Mouse (Mus musculus) liver, embryonic 16.5 days (tissue): ENCODE data around the gene Usp50. TPM values are rescaled to one million over a fixed set of nuclear protein-coding genes. Genes with fewer than 3 reads are reported as not detected.

Experiments used
- ATAC-seq: fragments of 200-750 bp; cut with Nextera tagmentation; 2 replicates; pipeline ENCODE4 v1.8.0; 2017; ENCODE audit warnings: low read depth, mild to moderate bottlenecking, moderate number of reproducible peaks, moderate library complexity
- H3K27ac ChIP-seq: fragments of 300-500 bp; sonication (generic); 2 replicates; pipeline ENCODE4 v1.5.1; 2014; ENCODE audit warnings: mild to moderate bottlenecking, low read length
- H3K27me3 ChIP-seq: fragments of 300-500 bp; sonication (generic); 2 replicates; pipeline ENCODE4 v1.6.1; 2014; ENCODE audit warnings: low read depth, low read length, mixed read lengths; ENCODE audit not compliant: control insufficient read depth, insufficient read depth
- H3K36me3 ChIP-seq: fragments of 300-500 bp; sonication (generic); 2 replicates; pipeline ENCODE4 v1.6.1; 2014; ENCODE audit warnings: mild to moderate bottlenecking; ENCODE audit not compliant: control insufficient read depth, insufficient read depth
- H3K4me1 ChIP-seq: fragments of 300-500 bp; sonication (generic); 2 replicates; pipeline ENCODE4 v1.6.1; 2014; ENCODE audit warnings: low read depth, low read length, mixed read lengths; ENCODE audit not compliant: control insufficient read depth
- H3K4me2 ChIP-seq: fragments of 300-500 bp; sonication (generic); 2 replicates; pipeline ENCODE4 v1.6.1; 2014; ENCODE audit warnings: low read depth, low read length, mixed read lengths
- H3K4me3 ChIP-seq: fragments of 300-500 bp; sonication (generic); 2 replicates; pipeline ENCODE4 v1.5.1; 2014; ENCODE audit warnings: low read depth, mild to moderate bottlenecking, low read length
- H3K9ac ChIP-seq: fragments of 300-500 bp; sonication (generic); 2 replicates; pipeline ENCODE4 v1.6.1; 2014; ENCODE audit warnings: low read depth, low read length
- H3K9me3 ChIP-seq: fragments of 300-500 bp; sonication (generic); replicated peaks from 2 replicates; pipeline ENCODE4 v1.6.1; 2016; ENCODE audit warnings: low read length; ENCODE audit not compliant: control insufficient read depth
- WGBS: fragments of 180-500 bp; shearing (Covaris S2); extraction: QIAGEN DNeasy Blood & Tissue Kit; methylation state at CpG from one replicate; pipeline ENCODE4 v1.1.7; 2014; ENCODE audit not compliant: insufficient replicate concordance; 5-methylcytosine and 5-hydroxymethylcytosine counted together
- polyA plus RNA-seq: library from polyadenylated mRNA; unstranded; fragments of >200 nt; fragmentation: Nextera tagmentation; extraction: Ambion mirVana; gene quantifications from 2 replicates; pipeline ENCODE4 v1.2.1, GENCODE M21; 2015

Gene Usp50
- polyA plus RNA-seq, 1 experiment from 2014 or later: 0.79 TPM

DNA sequence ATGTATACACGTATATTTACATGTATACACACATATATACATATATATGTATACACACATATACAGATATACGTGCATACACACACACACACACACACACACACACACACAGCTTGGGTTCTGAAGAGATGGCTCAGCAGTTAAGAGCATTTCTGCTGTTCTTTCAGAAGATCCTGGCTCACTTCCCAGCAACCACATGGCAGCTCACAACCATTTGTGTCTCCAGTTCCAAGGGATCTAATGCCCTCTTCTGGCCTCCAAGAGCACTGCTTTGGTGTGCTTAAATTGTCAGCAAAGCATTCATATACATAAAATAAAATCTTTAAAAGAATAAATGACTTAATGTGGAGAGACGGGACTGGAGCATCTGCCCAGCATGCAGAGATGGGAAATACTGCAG lies 837 bp downstream of the Usp50 start:
- Histone ChIP-seq H3K9me3 (no peaks in the 10 kb centered on the region), H3K9ac (no peak overlapping the region), H3K4me2 (no peak overlapping the region), H3K27me3 (no peaks in the 10 kb centered on the region), H3K27ac (no peak overlapping the region), H3K36me3 (no peaks in the 10 kb centered on the region), H3K4me3 (no peak overlapping the region), H3K4me1 (no peaks in the 10 kb centered on the region; the same call in 1 of the 2 replicates)
- ATAC-seq: no peak
- WGBS: 68% methylated on average over 3 of the region's 3 CpGs

DNA sequence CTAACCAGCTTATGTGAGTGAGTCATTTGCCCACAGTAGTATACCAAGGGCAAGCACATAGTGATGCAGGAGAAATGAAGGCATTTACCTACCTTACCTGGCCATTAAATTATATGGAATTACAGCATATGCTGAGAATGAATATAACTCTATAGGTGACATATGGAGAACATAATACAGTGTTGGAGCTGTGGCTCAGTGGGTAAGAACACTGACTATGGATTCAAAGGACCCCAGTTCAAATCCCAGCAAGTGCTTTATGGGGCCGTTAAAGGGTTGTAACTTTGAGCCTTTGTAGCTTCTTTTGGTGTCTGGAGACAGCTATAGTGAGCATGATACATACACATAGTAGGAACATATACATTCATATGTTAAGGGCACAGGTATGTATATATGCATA lies 1.8 kb downstream of the Usp50 start:
- ATAC-seq: no peak
- no peak overlapping the region for H3K4me3 ChIP-seq
- WGBS: 58% methylated on average over 1 of the region's 1 CpGs
- no peaks in the 10 kb centered on the region for H3K27me3 ChIP-seq
- no peaks in the 10 kb centered on the region; the same call in 1 of the 2 replicates for H3K4me1 ChIP-seq
- H3K9me3 ChIP-seq: no peaks in the 10 kb centered on the region
- H3K36me3 ChIP-seq: no peaks in the 10 kb centered on the region
- no peak overlapping the region for H3K27ac ChIP-seq
- H3K4me2 ChIP-seq: no peak overlapping the region
- H3K9ac ChIP-seq: no peak overlapping the region

DNA sequence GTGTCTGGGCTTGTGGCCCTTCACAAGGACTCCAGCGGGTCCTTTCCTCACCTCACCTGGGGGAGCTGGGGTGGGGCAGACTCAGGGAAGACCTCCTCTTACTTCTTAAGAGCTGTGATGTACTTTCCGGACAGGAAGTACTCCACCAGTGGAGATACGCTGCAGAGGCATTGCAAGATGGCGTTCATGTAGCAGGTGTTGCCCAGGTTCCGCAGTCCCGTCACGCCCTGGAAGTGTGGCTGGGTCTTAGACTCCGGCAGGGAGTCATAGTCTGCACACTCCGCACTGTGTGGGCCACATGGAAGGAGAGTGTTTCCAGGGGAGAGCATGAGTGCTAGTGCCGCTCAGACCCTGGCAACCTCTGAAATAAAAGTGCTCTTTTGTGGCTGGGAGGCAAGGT lies 3.0 kb downstream of the Usp50 start:
- no peaks in the 10 kb centered on the region; the same call in 1 of the 2 replicates for H3K4me1 ChIP-seq
- H3K4me2 ChIP-seq: no peak overlapping the region
- H3K36me3 ChIP-seq: no peaks in the 10 kb centered on the region
- H3K27ac ChIP-seq: no peak overlapping the region
- H3K27me3 ChIP-seq: no peaks in the 10 kb centered on the region
- no peak for ATAC-seq
- H3K9me3 ChIP-seq: no peaks in the 10 kb centered on the region
- WGBS: 77% methylated on average over 10 of the region's 10 CpGs
- no peak overlapping the region for H3K9ac ChIP-seq
- H3K4me3 ChIP-seq: no peak overlapping the region

DNA sequence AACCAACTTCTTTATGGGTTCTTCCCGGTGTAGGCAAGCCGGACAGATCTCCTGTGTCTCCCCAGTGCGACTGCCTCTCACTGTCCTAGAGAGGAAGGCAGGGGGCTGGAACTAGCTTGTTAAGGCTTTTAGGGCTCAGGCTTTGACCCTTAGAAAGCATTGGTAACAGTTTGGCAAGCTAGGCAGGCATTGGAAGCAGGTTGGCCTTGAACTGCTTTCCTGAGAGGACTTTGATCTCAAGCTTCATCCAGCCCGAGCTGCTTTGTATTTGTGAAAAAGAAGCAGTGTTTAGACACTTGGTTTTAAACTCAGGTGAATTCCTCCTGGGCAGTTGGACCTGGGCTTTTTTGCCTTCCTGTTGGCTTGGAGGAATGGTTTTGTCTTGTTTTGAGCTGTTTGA lies 4.5 kb downstream of the Usp50 start:
- Histone ChIP-seq H3K4me3 (no peak overlapping the region), H3K36me3 (no peaks in the 10 kb centered on the region), H3K4me1 (no peaks in the 10 kb centered on the region; the same call in 1 of the 2 replicates), H3K27me3 (no peaks in the 10 kb centered on the region), H3K9me3 (no peaks in the 10 kb centered on the region), H3K9ac (no peak overlapping the region), H3K4me2 (no peak overlapping the region), H3K27ac (no peak overlapping the region)
- no peak for ATAC-seq
- 51% methylated on average over 4 of the region's 4 CpGs for WGBS

DNA sequence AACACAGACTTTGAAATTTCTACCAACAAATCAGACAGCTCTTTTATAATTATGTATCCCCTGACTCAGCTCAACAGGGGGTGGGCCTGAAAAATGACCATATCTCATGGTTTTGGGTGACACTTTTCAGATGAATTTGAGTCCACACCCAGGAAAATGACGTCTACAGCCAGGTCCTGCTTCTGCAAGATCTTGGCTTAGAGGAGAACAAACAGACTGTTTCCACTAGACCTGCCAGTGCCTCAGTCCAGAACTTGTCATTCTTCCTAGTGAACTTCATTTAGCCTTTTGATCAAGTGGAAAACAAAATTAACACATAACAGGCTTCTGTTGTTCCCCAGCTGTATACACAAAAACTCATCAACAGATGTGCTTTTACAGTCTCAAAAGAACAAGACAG lies 6.9 kb downstream of the Usp50 start:
- H3K9ac ChIP-seq: no peak overlapping the region
- H3K9me3 ChIP-seq: no peaks in the 10 kb centered on the region
- no peaks in the 10 kb centered on the region for H3K36me3 ChIP-seq
- H3K4me3 ChIP-seq: no peak overlapping the region
- 22% methylated on average over 1 of the region's 1 CpGs for WGBS
- no peaks in the 10 kb centered on the region for H3K27me3 ChIP-seq
- H3K4me1 ChIP-seq: no peaks in the 10 kb centered on the region; the same call in 1 of the 2 replicates
- no peak overlapping the region for H3K4me2 ChIP-seq
- no peak overlapping the region for H3K27ac ChIP-seq
- no peak for ATAC-seq

DNA sequence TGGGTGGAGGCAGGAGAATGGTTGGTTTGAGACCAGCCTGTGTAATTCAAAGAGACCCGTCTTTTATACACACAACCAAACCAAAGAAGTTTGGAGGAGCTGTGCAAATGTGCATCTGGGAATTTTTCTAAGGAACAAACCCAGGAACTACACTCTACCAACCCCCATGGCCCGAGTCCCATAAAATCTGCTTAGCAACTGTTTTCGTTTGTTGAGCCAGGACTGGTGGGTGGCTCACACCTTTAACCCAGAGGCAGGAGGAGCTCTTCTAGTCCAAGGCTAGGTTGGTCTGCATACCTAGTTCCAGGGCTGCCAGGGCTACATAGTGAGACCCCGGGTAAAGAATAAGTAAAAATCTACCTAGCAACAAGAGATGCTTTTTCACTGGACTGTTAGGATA lies 7.3 kb downstream of the Usp50 start:
- no peak overlapping the region for H3K4me3 ChIP-seq

DNA sequence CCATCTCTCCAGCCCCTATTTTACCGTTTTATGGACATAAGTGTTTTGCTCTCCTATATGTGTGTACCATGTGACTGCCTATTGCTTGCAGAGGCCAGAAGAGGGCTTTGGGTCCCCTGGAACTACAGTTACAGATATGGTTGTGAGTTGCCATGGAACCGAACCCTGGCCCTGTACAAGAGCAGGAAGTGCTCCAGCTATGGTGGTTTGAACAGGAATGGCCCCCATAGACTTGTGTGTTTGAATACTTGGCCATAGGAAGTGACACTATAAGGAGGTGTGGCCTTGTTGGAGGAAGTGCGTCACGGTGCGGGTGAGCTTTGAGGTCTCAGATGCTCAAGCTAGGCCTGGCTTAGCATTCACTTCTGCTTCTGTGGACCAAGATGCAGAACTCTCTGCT lies 11.1 kb downstream of the Usp50 start:
- Histone ChIP-seq H3K4me1 (no peaks in the 10 kb centered on the region), H3K27ac (no peak overlapping the region), H3K9ac (no peak overlapping the region), H3K36me3 (no peaks in the 10 kb centered on the region), H3K4me3 (no peak overlapping the region), H3K9me3 (no peaks in the 10 kb centered on the region), H3K4me2 (no peak overlapping the region), H3K27me3 (no peaks in the 10 kb centered on the region)
- ATAC-seq: no peak
- WGBS: 70% methylated on average over 5 of the region's 5 CpGs

More for the DNA sequence above, 7.3 kb downstream of the Usp50 start:
- no peaks in the 10 kb centered on the region for H3K36me3 ChIP-seq
- no peaks in the 10 kb centered on the region; the same call in 1 of the 2 replicates for H3K4me1 ChIP-seq
- H3K27me3 ChIP-seq: no peaks in the 10 kb centered on the region
- no peaks in the 10 kb centered on the region for H3K9me3 ChIP-seq
- no peak overlapping the region for H3K4me2 ChIP-seq
- 50% methylated on average over 4 of the region's 4 CpGs for WGBS
- ATAC-seq: no peak
- H3K9ac ChIP-seq: no peak overlapping the region
- H3K27ac ChIP-seq: no peak overlapping the region

DNA sequence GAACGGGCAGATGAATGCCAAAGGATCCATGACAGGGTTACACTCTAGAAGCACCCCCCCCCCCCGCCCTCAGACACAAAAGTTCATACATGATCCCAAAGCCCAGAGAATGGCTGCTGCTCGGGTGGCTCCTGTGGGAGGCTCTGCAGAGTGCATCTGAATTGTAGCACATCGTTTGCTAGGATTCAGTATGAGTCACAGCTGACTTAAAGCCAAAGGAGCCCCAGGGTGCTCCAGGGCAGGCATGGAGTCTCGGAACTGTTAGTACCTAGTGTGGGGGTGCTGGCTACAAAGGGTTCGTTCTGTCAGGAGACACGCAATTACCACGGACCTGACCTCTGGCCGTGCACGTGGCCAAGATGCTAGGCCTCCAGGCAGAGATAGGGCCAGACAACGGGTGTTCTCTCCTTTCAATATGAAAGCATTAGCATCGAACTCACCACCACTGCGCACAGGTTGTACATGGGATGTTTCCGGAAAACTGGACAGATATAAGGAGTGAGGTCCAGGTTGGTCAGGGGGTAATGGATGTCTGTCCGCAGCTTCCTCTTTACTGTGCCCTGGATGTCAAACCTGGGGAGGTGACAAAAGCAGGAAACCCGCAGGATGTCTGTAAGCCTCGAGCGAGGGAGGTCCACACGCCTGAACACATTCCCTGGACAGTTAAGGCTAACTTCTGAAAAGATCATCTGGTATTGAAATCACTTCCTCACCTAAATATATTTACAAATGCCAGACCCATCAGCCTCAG lies 13.7 kb downstream of the Usp50 start:
- H3K27ac ChIP-seq: no peak overlapping the region
- 46% methylated on average over 19 of the region's 19 CpGs for WGBS
- no peaks in the 10 kb centered on the region for H3K36me3 ChIP-seq
- H3K4me2 ChIP-seq: no peak overlapping the region
- H3K4me3 ChIP-seq: no peak overlapping the region
- ATAC-seq: no peak
- H3K9me3 ChIP-seq: no peaks in the 10 kb centered on the region
- H3K9ac ChIP-seq: no peak overlapping the region
- no peaks in the 10 kb centered on the region for H3K4me1 ChIP-seq
- no peaks in the 10 kb centered on the region for H3K27me3 ChIP-seq

DNA sequence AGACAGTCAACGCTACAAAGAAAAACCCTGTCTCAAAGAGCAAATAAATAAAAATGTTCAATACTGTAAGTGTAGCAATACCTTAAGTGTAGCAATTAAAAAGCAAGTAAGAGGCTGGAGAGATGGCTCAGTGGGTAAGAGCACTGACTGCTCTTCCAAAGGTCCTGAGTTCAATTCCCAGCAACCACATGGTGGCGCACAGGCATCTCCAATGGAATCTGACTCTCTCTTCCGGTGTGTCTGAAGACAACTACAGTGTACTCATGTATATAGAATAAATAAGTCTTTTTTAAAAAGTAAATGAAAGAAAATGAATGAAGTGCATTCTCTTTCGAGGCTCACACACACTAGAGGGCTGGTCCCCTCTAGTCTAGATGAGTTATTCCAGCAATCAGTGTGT lies 15.1 kb downstream of the Usp50 start:
- 64% methylated on average over 4 of the region's 4 CpGs for WGBS
- H3K27me3 ChIP-seq: no peaks in the 10 kb centered on the region
- H3K4me3 ChIP-seq: no peak overlapping the region
- no peak overlapping the region for H3K27ac ChIP-seq
- no peaks in the 10 kb centered on the region for H3K9me3 ChIP-seq
- ATAC-seq: no peak
- H3K36me3 ChIP-seq: no peaks in the 10 kb centered on the region
- no peak overlapping the region for H3K4me2 ChIP-seq
- no peak overlapping the region for H3K9ac ChIP-seq
- no peaks in the 10 kb centered on the region for H3K4me1 ChIP-seq
